Mouse (Mus musculus) hindbrain, postnatal 0 days (tissue): ENCODE measurements around the gene Phactr2. TPM values are rescaled to one million over a fixed set of nuclear protein-coding genes. Genes with fewer than 3 reads are reported as not detected.
"Not testable (repeated sequence)": the region's sequence is repeated elsewhere in the genome, so short reads cannot be mapped to it uniquely, and the experiment has no call there.

ENCODE experiments used
- ATAC-seq: fragments of 200-750 bp; cut with Nextera tagmentation; 2 replicates; pipeline ENCODE4 v1.8.0; 2017; ENCODE audit warnings: mild to moderate bottlenecking, moderate TSS enrichment, moderate library complexity
- DNase-seq: peaks from one replicate; pipeline ENCODE4 v3.0.0-alpha.2; 2015; ENCODE audit warnings: low spot score
- H3K27ac ChIP-seq: fragments of 300-500 bp; sonication (generic); 2 replicates; pipeline ENCODE4 v1.5.1; 2014; ENCODE audit warnings: mild to moderate bottlenecking
- H3K27me3 ChIP-seq: fragments of 300-500 bp; sonication (generic); 2 replicates; pipeline ENCODE4 v1.6.1; 2014; ENCODE audit warnings: low read length, mixed read lengths; ENCODE audit not compliant: insufficient read depth
- H3K36me3 ChIP-seq: fragments of 300-500 bp; sonication (generic); 2 replicates; pipeline ENCODE4 v1.6.1; 2014; ENCODE audit warnings: low read length, mixed read lengths; ENCODE audit not compliant: insufficient read depth
- H3K4me1 ChIP-seq: fragments of 300-500 bp; sonication (generic); 2 replicates; pipeline ENCODE4 v1.6.1; 2014; ENCODE audit warnings: antibody characterized with exemption, low read length, mixed read lengths; ENCODE audit not compliant: insufficient read depth
- H3K4me2 ChIP-seq: fragments of 300-500 bp; sonication (generic); 2 replicates; pipeline ENCODE4 v1.6.1; 2014; ENCODE audit warnings: low read depth, mild to moderate bottlenecking, low read length, moderate library complexity, mixed read lengths
- H3K4me3 ChIP-seq: fragments of 300-500 bp; sonication (generic); 2 replicates; pipeline ENCODE4 v1.5.1; 2014; ENCODE audit warnings: low read length
- H3K9ac ChIP-seq: fragments of 300-500 bp; sonication (generic); replicated peaks from 2 replicates; pipeline ENCODE4 v1.6.1; 2014; ENCODE audit warnings: mild to moderate bottlenecking, low read length, moderate library complexity, mixed read lengths
- H3K9me3 ChIP-seq: fragments of 300-500 bp; sonication (generic); 2 replicates; pipeline ENCODE4 v1.6.1; 2016; ENCODE audit warnings: low read length, mixed read lengths
- CTCF ChIP-seq: IDR thresholded peaks from 2 replicates; pipeline ENCODE4 v1.5.1; 2016; ENCODE audit warnings: antibody characterized with exemption, control low read depth, low read depth
- WGBS: fragments of 180-500 bp; shearing (Covaris S2); extraction: QIAGEN DNeasy Blood & Tissue Kit; methylation state at CpG from one replicate; pipeline ENCODE4 v1.1.7; 2014; 5-methylcytosine and 5-hydroxymethylcytosine counted together
- polyA plus RNA-seq: library from polyadenylated mRNA; unstranded; fragments of >200 nt; fragmentation: Nextera tagmentation; extraction: Ambion mirVana; gene quantifications from 2 replicates; pipeline ENCODE4 v1.2.1, GENCODE M21; 2015
- total RNA-seq: library from RNA; depleted of rRNA; stranded (reverse); fragments of >200 nt; gene quantifications from 2 replicates; pipeline ENCODE4 v1.2.3, GENCODE M21; 2014; rRNA removed

Gene Phactr2
- total RNA-seq (6.4 and 11.8 TPM in 2 replicates), polyA plus RNA-seq (8.8 and 10.2 TPM in 2 replicates)

- peak; percentile 77 for ATAC-seq
- peak within 1 kb of the TSS; percentile 100 for H3K4me2 ChIP-seq
- TF ChIP-seq CTCF = no peak; the same call in 1 of the 2 replicates
Observed at GRCm38 (mm10) chr10:13473833-13474567, at the start of gene Phactr2. Phactr2 (minus strand) TSS chr10:13474412.

GRCm38 (mm10) chr10:13521857-13522256, 47.6 kb upstream of the Phactr2 start:
- Histone ChIP-seq H3K9ac (no peak overlapping the region), H3K4me2 (no peak overlapping the region), H3K4me3 (no peak overlapping the region), H3K9me3 (no peaks in the 10 kb centered on the region), H3K4me1 (no peaks in the 10 kb centered on the region), H3K36me3 (peaks cover 4% of the 10 kb centered on the region), H3K27me3 (no peaks in the 10 kb centered on the region), H3K27ac (no peak overlapping the region)
- no peak for TF ChIP-seq CTCF
- no peak for DNase-seq
- WGBS = 88% methylated on average over 4 of the region's 4 CpGs
- no peak for ATAC-seq

More at GRCm38 (mm10) chr10:13473833-13474567, at the start of gene Phactr2:
- no peaks in the 10 kb centered on the region for H3K4me1 ChIP-seq
- H3K9me3 ChIP-seq = no peaks in the 10 kb centered on the region
- no peaks in the 10 kb centered on the region for H3K27me3 ChIP-seq
- peak; percentile 35 for DNase-seq
- H3K4me3 ChIP-seq = peak within 1 kb of the TSS; percentile 74
- H3K27ac ChIP-seq = no peak within 1 kb of the TSS
- WGBS = 2% methylated on average over 64 of the region's 71 CpGs
- peak within 1 kb of the TSS; percentile 64 for H3K9ac ChIP-seq
- H3K36me3 ChIP-seq = no peaks in the 10 kb centered on the region

GRCm38 (mm10) chr10:13502371-13502770, 28.2 kb upstream of the Phactr2 start:
- peak overlapping the region; percentile 86; the same call in 1 of the 2 replicates for H3K4me2 ChIP-seq

DNA sequence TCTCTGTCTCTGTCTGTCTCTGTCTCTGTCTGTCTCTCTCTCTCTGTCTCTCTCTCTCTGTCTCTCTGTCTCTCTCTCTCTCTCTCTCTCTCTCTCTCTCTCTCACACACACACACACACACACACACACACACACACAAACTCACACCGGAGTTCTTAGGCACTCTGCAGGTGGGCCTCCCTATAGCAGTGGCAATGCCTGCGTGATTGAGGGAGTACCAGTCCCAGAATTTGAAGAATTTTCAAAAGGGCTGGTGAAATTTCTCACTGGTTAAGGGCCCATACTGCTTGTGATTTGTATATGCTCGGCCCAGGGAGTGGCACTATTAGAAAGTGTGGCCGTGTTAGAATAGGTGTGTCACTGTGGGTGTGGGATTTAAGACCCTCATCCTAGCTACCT, 27.3 kb upstream of the Phactr2 start:
- not testable (repeated sequence) for DNase-seq, H3K27me3 ChIP-seq, H3K9me3 ChIP-seq, H3K27ac ChIP-seq, H3K4me1 ChIP-seq, H3K36me3 ChIP-seq, ATAC-seq
- peak overlapping the region; percentile 86 for H3K4me2 ChIP-seq
- peak overlapping the region; percentile 66 for H3K4me3 ChIP-seq
- peak overlapping the region; percentile 68 for H3K9ac ChIP-seq
- 46% methylated on average over 4 of the region's 4 CpGs for WGBS

More at GRCm38 (mm10) chr10:13502371-13502770, 28.2 kb upstream of the Phactr2 start:
- 83% methylated on average over 8 of the region's 8 CpGs for WGBS
- TF ChIP-seq CTCF = no peak
- Histone ChIP-seq H3K9me3 (no peaks in the 10 kb centered on the region), H3K4me3 (no peak overlapping the region), H3K4me1 (0 out of 2 replicates have a peak, but pooled peaks cover 3% of the 10 kb centered on the region), H3K9ac (no peak overlapping the region), H3K27ac (no peak overlapping the region), H3K27me3 (no peaks in the 10 kb centered on the region), H3K36me3 (no peaks in the 10 kb centered on the region)
- ATAC-seq (no peak), DNase-seq (no peak)

DNA sequence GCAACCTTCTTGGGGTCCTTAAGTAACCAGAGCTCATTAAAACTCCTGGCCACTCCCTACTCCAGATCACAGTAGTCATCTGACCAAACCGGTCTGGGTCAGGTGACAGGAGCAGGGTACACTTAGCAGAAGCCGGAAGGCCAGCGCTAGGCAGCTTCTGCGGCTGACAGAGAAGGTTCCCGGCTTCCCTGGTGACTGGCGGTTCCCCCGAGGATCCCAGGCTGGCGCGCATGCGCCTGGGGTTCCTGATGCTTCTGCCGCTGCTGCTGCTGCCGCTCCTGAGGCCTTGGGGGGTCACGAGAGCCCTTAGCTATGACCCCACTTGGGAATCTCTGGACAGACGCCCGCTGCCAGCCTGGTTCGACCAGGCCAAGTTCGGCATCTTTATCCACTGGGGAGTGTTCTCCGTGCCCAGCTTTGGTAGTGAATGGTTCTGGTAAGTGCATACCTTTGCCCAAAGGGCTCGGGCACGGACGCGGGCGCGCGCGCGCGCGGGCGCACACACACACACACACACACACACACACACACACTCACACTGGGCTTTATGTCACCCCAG, 26.8 kb upstream of the Phactr2 start:
- WGBS = under 1% methylated on average over 30 of the region's 30 CpGs
- H3K27me3 ChIP-seq = no peaks in the 10 kb centered on the region
- no peaks in the 10 kb centered on the region for H3K36me3 ChIP-seq
- DNase-seq (peak; percentile 89), ATAC-seq (peak; percentile 96)
- peak overlapping the region; percentile 54; the same call in 1 of the 2 replicates for H3K27ac ChIP-seq
- 0 out of 2 replicates have a peak, but pooled peaks cover 3% of the 10 kb centered on the region for H3K4me1 ChIP-seq
- no peak for TF ChIP-seq CTCF
- no peaks in the 10 kb centered on the region for H3K9me3 ChIP-seq
- peak overlapping the region; percentile 86 for H3K4me2 ChIP-seq
- H3K9ac ChIP-seq = peak overlapping the region; percentile 68
- peak overlapping the region; percentile 66 for H3K4me3 ChIP-seq

GRCm38 (mm10) chr10:13500473-13500872, 26.3 kb upstream of the Phactr2 start:
- DNase-seq (no peak), ATAC-seq (peak; percentile 8; the same call in 1 of the 2 replicates)
- TF ChIP-seq CTCF = no peak

More at GRCm38 (mm10) chr10:13500473-13500872, 26.3 kb upstream of the Phactr2 start:
- no peak overlapping the region for H3K27ac ChIP-seq
- H3K9me3 ChIP-seq = no peaks in the 10 kb centered on the region
- H3K4me2 ChIP-seq = peak overlapping the region; percentile 86
- 0 out of 2 replicates have a peak, but pooled peaks cover 3% of the 10 kb centered on the region for H3K4me1 ChIP-seq
- H3K9ac ChIP-seq = peak overlapping the region; percentile 68
- H3K36me3 ChIP-seq = no peaks in the 10 kb centered on the region
- WGBS = 45% methylated on average over 9 of the region's 9 CpGs
- peak overlapping the region; percentile 66 for H3K4me3 ChIP-seq
- H3K27me3 ChIP-seq = no peaks in the 10 kb centered on the region
